Mouse (Mus musculus) CD8-positive naive resting alpha-beta T cell, adult 2 months (primary cell): ENCODE results near the gene Hdac4.

Experiments used
- DNase-seq, 2 experiments: peaks; one replicate each; pipeline ENCODE4 v3.0.0; 2022; ENCODE audit warnings: low read depth in 2 of 2, low spot score in 2 of 2

Gene Hdac4

DNA sequence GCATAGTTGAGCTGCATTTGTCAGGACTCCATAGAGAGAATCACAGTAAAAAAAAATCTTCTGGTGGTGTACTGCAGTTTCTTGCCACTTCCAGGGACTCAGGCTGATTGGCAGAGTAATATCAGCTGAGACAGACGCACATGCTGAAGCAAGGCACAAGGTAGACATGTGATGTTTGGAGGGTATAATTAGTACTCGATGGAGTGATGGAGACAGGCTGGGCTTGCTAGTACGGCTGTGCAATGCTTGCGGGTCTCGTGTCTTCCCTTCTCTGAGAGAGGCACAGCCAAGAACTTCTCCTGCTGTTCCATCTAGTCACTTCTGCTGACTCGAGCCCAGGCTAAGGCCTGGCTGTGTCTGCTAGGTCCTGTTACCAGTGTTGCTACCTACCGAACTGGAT lies 162.0 kb downstream of the Hdac4 start:
- DNase-seq: no peak

- DNase-seq: no peak
Measured at GRCm38 (mm10) chr1:92030541-92030940, 165.0 kb downstream of the Hdac4 start.

DNA sequence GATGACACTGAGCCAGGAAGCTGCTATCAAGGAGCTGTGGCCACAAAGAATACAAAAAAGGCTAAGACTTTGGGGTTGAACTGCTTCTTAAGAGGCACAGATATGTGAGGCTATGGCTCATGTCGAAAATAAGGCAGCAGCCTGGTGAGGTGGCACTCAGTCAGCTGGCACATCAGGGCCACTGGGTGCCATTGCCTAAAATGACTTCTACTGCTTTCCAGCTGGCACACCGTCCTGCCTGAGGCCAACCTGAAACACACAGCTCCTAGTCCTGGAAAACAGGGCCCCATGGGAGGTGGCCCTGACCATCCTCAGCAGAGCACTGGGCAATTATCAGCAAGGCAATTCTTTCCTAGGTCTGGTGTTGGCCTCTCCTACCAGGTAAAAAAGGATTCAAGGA lies 167.3 kb downstream of the Hdac4 start:
- DNase-seq: no peak

DNA sequence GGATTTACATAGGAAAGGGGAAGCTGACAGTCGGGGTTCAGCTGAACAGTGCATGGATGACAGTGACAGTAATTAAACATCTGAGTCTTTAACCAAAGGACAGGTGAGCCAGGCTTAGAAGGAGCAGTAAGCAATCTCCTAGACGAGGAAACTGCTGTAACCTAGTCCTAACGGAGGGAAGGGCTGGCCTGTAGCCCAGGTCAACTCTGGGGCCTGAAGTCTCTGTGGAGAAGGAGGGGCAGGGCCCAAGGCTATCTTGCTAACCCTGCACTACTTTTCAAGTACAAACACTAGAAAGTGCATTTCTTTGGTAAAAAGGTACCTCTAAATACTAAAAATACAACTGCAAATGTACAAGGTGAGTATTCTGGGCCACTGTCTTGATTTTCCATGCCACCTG lies 169.1 kb downstream of the Hdac4 start:
- no peak for DNase-seq

DNA sequence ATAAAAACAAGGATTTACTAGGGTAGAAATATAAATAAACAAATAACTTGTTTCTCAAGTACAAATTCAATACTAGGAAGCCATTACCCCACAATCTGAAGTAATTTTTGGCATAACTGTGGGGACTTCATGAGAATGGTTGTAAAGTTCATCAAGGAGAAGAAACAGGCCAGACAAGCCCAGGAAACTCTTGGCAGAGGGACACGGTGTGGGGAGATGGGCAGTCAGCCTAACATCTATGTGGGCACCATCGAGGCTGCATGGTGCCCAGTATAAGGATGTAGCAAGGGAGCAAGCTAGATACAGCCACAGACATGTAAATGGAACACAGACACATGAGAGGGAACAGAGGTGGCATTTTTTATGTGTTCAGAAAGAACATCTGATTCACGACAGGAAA lies 171.6 kb downstream of the Hdac4 start:
- no peak for DNase-seq

DNA sequence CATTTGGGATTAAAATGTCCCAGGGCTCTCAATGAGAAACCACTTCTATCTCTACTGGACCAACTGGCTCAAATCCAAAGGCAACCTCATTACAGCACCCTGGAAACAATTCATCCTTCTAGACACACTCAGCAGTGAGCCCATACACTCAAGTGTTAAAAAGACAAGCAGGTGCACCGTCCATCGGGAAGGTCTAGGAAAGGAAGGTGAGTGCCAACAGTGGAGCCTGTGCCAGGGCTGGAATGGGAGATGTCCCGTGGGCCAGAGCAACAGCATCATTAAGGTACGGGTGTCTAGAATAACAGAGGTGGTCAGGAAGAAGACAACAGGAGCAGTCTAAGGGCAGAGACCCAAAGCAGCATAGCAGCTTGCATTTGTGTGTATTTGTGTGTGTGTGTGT lies 173.5 kb downstream of the Hdac4 start:
- no peak for DNase-seq

DNA sequence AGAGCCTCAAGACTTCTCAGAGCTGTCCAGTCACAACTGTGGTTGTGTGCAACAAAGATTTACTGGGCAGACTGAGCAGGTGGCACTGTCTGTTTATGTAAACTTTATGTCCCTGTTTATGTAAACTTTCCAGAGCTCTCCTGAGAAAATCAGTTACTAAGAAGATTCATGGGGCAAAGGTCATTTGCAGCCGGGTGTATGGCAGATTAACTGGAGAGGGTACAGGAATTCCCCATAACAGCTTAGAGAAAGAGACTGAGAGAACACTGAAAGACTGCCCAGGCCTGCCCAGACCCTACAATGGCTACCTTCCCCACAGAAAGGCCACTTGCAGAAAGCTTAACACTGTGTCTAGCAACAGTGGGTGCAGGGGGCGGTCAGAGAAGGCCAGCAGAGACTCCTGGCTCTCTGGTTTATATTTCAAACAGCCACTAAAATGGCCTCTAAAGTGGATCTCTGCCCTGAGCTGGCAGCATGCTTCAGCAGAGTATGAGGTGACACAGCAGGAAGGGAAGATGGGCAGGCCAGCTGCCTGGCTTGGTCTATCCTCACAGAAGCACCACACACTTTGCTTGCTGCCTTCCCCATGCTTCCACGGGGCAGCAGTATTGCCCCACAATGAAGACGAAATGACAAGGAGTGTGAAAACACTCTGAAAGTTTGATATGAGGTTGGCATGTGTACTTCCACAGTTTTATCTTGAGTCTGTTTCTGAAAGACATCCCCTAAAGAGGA lies 179.4 kb downstream of the Hdac4 start:
- DNase-seq: no peak

- DNase-seq: no peak
Measured at GRCm38 (mm10) chr1:92015252-92015651, 180.2 kb downstream of the Hdac4 start.

GRCm38 (mm10) chr1:92014496-92014895 lies 181.0 kb downstream of the Hdac4 start:
- no peak for DNase-seq

GRCm38 (mm10) chr1:92006666-92007065 lies 188.8 kb downstream of the Hdac4 start:
- DNase-seq: peak in 1 of 2 experiments; percentile 31

GRCm38 (mm10) chr1:92005617-92005940 lies 189.9 kb downstream of the Hdac4 start:
- DNase-seq: no peak

DNA sequence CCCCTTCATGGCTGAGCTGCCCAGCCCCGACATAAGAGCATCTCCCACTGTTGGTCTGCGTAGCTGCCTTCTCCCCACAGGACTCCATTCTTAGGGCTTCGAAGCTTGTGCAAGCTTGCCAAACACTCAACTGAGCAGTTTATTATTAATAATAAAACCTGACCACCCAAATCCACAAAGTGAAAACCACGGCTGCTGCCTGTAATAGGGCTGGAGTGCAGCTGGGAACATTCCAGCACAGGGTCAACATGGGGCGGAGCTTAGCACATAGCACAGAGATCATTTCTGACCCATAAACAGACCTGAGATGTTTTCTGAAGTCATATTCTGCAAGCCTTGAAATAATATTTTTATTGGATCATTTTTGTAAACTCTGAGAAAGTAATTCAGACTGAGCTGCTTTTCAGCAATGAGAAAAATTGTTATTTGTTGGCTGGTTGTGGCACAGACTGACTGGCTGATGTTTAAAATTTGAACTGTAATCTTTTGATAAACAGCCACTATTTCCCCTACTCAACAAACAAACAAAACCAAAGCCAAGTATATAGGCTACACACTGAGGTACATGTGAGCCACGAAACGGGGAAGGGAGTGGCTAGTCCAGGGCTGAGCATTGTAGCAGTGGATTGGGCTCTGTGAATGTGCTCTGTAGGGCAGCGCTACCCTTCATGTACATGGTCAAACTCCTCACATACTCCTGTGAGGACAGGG lies 190.4 kb downstream of the Hdac4 start:
- DNase-seq: no peak

DNA sequence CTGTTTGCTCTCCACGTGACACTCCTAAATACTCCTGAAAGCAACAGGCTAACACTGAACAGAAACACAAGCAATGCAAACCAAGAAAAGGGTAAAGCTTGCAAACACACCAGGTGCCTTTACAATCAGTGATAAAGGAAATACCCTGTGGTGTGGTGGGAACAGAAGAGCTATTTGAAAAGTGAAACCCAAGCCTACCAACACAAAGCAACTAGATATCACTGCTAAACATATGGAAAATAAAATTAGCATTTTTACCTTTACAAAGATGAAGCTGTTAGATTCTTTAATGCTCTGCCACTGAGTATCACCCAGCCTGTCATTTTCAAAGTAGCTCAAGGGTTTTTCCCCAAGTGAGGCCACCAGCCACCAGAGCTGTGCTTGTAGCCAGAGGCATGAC lies 191.4 kb downstream of the Hdac4 start:
- DNase-seq: no peak

DNA sequence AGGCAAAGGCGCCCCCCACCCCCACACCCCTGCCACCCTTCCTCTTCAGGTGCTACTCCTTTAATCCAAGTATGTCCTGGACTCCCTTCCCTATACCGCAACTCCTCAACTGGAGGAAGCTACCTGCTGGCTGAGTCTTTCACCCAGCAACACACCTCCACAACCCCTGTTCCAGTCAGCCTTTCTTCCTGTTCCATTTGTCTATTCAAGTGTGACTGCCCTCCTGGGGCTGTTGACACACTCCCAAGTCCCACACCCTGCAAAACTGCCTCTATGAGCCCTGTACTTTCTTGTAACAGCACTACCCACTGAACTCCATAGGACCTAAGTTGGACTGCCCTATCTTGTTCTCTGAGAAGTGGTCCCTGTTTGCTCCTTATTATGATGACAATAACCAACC lies 195.3 kb downstream of the Hdac4 start:
- DNase-seq: no peak

- no peak for DNase-seq
Measured at GRCm38 (mm10) chr1:91993658-91994165, 201.8 kb downstream of the Hdac4 start.

DNA sequence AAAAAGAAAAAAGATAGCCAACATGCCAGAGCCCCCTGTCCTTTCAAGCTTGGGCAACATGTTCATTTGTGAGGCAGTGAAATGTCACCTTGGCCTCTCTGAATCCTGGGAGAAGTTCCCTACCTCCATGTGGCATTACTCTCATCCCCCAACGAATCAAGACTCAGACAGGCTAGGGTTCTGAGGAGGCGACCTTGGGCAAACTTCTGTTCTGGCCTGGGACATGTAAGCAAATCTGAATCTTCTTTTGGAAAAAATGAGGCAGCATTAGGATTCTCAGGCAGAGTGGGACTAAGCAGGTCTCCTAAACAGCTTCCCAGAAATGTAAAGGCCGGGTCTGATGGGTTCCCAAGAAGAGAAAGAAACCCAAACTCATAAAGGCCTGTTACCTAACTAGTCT lies 202.8 kb downstream of the Hdac4 start:
- DNase-seq: no peak

GRCm38 (mm10) chr1:91991597-91991996 lies 203.9 kb downstream of the Hdac4 start:
- no peak for DNase-seq

GRCm38 (mm10) chr1:91990852-91991251 lies 204.6 kb downstream of the Hdac4 start:
- no peak for DNase-seq

GRCm38 (mm10) chr1:91988866-91989265 lies 206.6 kb downstream of the Hdac4 start:
- no peak for DNase-seq

DNA sequence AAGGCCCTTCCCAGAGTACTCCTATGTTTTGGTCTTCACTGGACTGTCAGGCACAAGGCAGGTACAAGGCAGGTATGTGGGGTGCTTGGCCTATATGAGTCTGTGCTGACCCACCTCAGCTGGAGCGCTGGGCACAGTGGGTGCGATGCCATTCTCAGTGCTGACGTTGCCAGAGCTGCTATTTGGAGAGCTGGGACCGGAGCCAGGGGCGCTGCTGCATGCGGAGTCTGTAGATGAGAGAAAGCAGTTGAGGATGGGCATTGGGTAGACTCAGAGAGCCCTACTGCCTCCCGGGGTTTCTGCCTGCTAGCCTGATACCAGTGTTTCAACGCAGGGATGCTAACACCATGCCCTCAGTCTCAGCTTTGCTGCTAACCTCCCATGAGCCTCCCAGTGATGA lies 208.1 kb downstream of the Hdac4 start:
- no peak for DNase-seq

DNA sequence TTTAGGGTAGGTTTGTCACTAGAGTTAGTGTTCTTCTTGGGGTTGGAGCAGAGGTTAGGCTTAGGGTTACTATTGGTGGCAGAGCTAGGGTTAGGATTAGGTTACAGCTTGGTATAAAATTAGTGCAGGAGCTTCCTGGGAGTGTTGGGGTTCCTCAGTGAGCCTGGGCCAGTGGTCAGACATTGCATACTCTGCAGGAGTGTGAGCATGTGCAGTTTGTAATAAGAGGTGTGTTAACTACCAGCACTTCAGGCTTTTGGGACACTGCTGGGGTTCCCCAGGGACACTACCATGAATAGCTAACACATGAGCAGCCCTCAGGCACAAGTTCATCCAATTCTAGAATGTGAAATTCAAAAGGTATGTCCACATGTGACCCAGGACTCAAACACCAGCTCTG lies 209.7 kb downstream of the Hdac4 start:
- DNase-seq: no peak

GRCm38 (mm10) chr1:91984507-91984906 lies 211.0 kb downstream of the Hdac4 start:
- peak; percentile 9 to 29 for DNase-seq

- DNase-seq: no peak
Measured at GRCm38 (mm10) chr1:91981381-91981780, 214.1 kb downstream of the Hdac4 start.
